Mouse (Mus musculus): ENCODE results near the gene 4930415O20Rik. TPM values are rescaled to one million over a fixed set of nuclear protein-coding genes. Genes with fewer than 3 reads are reported as not detected.

4930415O20Rik gene
- polyA plus RNA-seq, 1 experiment from 2014 or later: not detected

DNA sequence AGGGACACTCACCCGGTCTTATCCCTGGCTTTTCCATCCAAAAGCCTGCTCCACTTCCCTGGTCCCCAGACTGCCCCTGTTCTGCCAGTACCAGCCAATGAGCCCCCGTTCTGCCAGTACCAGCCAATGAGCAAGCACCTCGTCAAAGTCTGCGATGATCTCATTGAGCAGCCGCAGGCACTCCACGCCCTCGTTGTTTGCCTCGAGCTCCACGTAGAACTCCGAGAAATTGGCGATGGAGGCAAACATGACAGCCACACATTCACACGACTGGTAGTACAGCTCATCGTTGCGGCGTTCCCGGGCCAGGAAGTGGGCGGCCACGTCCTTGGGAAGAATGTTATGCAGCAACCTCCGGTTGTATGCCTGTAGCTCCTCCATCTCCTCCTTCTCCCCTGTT lies 23.4 kb downstream of the 4930415O20Rik start:
- WGBS: 87% methylated on average over 19 of the region's 19 CpGs
- ATAC-seq (replicated peaks; ENCODE audit: low FRiP score): no peak
- Histone ChIP-seq H3K9me3 (ENCODE audit: control insufficient read depth, low read length) (no peaks in the 10 kb centered on the region), H3K4me1 (replicated peaks; ENCODE audit: control insufficient read depth, insufficient read depth, low read length) (no peaks in the 10 kb centered on the region), H3K27me3 (ENCODE audit: control insufficient read depth, insufficient read depth, low read length) (no peaks in the 10 kb centered on the region), H3K9ac (ENCODE audit: low read length) (no peak overlapping the region), H3K36me3 (ENCODE audit: control insufficient read depth, insufficient read depth, low read length) (peaks cover 13% of the 10 kb centered on the region), H3K4me2 (ENCODE audit: low read depth, low read length, severe bottlenecking) (no peak overlapping the region), H3K27ac (ENCODE audit: low read depth, low read length) (no peak overlapping the region), H3K4me3 (ENCODE audit: low read depth, low read length) (no peak overlapping the region)
- DNase-seq (ENCODE audit: low spot score): no peak

DNA sequence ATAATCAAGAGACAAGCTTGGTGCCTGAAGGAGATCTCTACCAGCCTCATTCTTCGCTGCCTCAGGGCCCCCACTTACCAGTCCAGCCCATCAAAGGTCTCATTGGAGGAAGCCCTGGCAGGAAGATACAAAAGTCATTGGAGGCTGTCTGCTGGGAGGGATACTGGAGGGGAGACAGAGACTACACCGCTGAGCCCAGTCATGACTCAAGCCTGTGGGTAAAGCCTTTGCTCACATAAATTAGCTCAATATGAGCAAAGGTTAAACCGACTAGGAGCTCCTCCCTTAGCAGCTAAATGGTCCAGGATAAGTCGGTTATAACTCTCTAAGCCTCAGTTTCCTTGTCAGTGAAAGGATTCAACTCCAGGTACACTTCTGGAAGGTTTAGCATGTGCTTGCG lies 24.2 kb downstream of the 4930415O20Rik start:
- Histone ChIP-seq H3K27me3 (ENCODE audit: control insufficient read depth, insufficient read depth, low read length) (no peaks in the 10 kb centered on the region), H3K36me3 (ENCODE audit: control insufficient read depth, insufficient read depth, low read length) (peaks cover 13% of the 10 kb centered on the region)
- DNase-seq (ENCODE audit: low spot score): no peak

DNA sequence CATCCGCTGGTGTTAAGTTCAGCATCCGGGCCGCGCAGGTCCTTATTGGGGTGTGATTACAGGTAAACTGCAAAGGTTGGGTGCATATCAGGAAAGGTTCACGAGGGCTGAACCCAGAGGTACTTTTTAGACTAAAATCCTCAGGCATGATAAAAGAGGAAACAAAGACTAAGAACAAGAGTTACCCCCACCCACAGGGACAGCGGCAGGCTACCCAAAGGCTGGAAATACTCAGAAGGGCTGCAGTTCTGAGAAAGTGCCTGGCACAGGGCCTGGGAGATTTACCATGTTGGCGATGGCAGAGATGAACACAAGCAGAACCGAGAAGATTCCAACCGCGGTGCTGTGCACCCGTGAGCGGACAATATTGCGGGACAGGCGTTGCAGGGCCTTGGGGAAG lies 25.8 kb downstream of the 4930415O20Rik start:
- H3K4me1 ChIP-seq (replicated peaks; ENCODE audit: control insufficient read depth, insufficient read depth, low read length): no peaks in the 10 kb centered on the region
- H3K9ac ChIP-seq (ENCODE audit: low read length): no peak overlapping the region
- no peak overlapping the region for H3K4me3 ChIP-seq (ENCODE audit: low read depth, low read length)
- H3K36me3 ChIP-seq (ENCODE audit: control insufficient read depth, insufficient read depth, low read length): peaks cover 13% of the 10 kb centered on the region
- H3K4me2 ChIP-seq (ENCODE audit: low read depth, low read length, severe bottlenecking): no peak overlapping the region
- ATAC-seq (replicated peaks; ENCODE audit: low FRiP score) (no peak), DNase-seq (ENCODE audit: low spot score) (no peak)
- H3K27me3 ChIP-seq (ENCODE audit: control insufficient read depth, insufficient read depth, low read length): no peaks in the 10 kb centered on the region
- WGBS: 93% methylated on average over 14 of the region's 14 CpGs
- no peak overlapping the region for H3K27ac ChIP-seq (ENCODE audit: low read depth, low read length)
- H3K9me3 ChIP-seq (ENCODE audit: control insufficient read depth, low read length): no peaks in the 10 kb centered on the region

More for the DNA sequence above, 24.2 kb downstream of the 4930415O20Rik start:
- WGBS: 93% methylated on average over 5 of the region's 5 CpGs
- Histone ChIP-seq H3K4me3 (ENCODE audit: low read depth, low read length) (no peak overlapping the region), H3K9ac (ENCODE audit: low read length) (no peak overlapping the region), H3K27ac (ENCODE audit: low read depth, low read length) (no peak overlapping the region), H3K9me3 (ENCODE audit: control insufficient read depth, low read length) (no peaks in the 10 kb centered on the region), H3K4me2 (ENCODE audit: low read depth, low read length, severe bottlenecking) (no peak overlapping the region), H3K4me1 (replicated peaks; ENCODE audit: control insufficient read depth, insufficient read depth, low read length) (no peaks in the 10 kb centered on the region)
- ATAC-seq (replicated peaks; ENCODE audit: low FRiP score): no peak

DNA sequence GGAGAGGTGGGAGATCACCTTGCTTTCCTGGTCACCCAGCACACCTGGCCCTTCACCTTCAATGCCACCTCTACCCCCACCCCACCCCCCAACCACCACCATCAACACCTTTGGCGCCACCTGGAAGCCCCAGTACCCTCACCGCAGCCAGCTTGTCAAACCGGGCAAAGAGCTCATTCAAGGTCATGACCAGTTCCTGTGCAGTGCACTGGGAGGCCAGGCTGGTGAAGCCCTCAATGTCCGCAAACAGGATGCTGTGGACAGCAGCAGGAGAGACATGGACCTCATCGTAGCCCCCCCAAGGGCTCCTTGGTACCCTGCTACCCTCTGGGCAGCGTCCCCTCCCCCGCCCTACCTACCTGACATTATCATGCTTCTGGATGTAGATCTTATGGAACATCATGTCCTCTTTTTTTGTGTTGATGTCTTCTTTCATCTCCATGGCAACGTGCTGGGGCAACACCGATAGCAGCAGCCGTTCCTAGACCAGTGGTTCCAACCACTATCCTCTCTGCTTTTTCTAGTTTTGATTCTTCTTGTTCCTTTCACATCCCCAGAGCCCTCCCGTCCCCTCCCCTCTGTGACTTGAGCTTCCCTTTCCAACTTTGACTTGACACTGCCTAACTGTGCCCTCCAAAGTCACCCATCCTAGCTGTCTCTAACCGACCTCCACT lies 29.4 kb downstream of the 4930415O20Rik start:
- Histone ChIP-seq H3K36me3 (ENCODE audit: control insufficient read depth, insufficient read depth, low read length) (peaks cover 11% of the 10 kb centered on the region), H3K27me3 (ENCODE audit: control insufficient read depth, insufficient read depth, low read length) (no peaks in the 10 kb centered on the region), H3K4me2 (ENCODE audit: low read depth, low read length, severe bottlenecking) (no peak overlapping the region), H3K4me1 (replicated peaks; ENCODE audit: control insufficient read depth, insufficient read depth, low read length) (0 out of 2 replicates have a peak, but pooled peaks cover 2% of the 10 kb centered on the region), H3K9ac (ENCODE audit: low read length) (no peak overlapping the region), H3K27ac (ENCODE audit: low read depth, low read length) (no peak overlapping the region), H3K4me3 (ENCODE audit: low read depth, low read length) (no peak overlapping the region), H3K9me3 (ENCODE audit: control insufficient read depth, low read length) (no peaks in the 10 kb centered on the region)
- 89% methylated on average over 12 of the region's 12 CpGs for WGBS
- DNase-seq (ENCODE audit: low spot score) (no peak), ATAC-seq (replicated peaks; ENCODE audit: low FRiP score) (no peak)

DNA sequence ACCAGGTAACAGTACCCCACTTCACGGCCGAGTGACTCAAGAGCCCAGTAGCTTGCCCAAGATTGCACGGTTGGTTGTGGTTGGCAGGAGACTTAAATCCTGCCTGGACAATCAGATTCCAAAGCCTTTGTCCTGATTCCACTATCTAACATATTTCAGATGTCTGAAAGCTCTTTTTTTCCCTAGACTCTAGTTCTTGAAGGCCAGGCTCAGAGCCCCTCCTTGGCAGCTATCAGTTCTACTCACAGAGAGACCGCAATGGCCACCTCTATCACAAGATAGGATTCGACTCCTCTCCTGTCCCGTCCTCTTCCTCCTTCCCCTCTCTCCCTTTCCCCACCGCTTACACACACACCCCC lies 31.0 kb downstream of the 4930415O20Rik start:
- no peak overlapping the region for H3K4me3 ChIP-seq (ENCODE audit: low read depth, low read length)
- peaks cover 9% of the 10 kb centered on the region for H3K36me3 ChIP-seq (ENCODE audit: control insufficient read depth, insufficient read depth, low read length)
- no peak overlapping the region for H3K9ac ChIP-seq (ENCODE audit: low read length)
- H3K4me1 ChIP-seq (replicated peaks; ENCODE audit: control insufficient read depth, insufficient read depth, low read length): peaks cover 3% of the 10 kb centered on the region; the same call in 1 of the 2 replicates
- H3K27me3 ChIP-seq (ENCODE audit: control insufficient read depth, insufficient read depth, low read length): no peaks in the 10 kb centered on the region
- WGBS: 85% methylated on average over 7 of the region's 7 CpGs
- H3K27ac ChIP-seq (ENCODE audit: low read depth, low read length): no peak overlapping the region
- H3K9me3 ChIP-seq (ENCODE audit: control insufficient read depth, low read length): no peaks in the 10 kb centered on the region
- H3K4me2 ChIP-seq (ENCODE audit: low read depth, low read length, severe bottlenecking): no peak overlapping the region
- ATAC-seq (replicated peaks; ENCODE audit: low FRiP score) (no peak), DNase-seq (ENCODE audit: low spot score) (no peak)

DNA sequence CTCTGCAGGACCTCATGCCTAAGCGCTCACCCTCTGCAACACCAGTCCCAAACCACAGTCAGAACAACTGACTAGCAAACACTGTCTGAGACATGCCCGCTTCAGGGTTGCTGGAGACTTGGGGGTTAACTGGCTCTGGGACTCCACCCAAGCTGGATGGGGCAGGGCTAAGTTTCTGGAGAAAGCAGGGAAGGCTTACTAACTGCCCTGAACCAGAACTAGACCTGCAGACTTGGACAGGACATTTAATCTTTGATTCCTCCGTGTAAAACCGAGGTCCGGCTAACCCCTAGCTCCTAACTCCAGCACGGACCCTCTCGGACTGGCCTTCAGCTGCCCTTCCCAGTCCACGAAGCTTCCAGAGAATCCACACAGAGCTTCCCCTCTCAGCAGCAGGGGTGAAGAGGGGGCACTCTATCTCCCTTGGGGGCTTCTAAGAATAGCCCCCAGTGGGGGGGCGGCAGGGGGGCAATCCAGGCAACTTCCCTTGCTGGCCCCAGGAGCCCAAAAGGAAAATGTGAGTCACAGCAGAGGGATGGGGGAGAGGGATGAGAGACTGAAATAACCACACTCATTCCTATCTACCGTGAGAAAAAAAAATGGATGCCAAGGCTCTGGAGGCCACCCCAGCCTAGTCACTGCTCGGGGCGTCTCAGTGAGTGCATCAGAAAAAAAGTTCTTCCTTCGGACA lies 31.5 kb downstream of the 4930415O20Rik start:
- Histone ChIP-seq H3K36me3 (ENCODE audit: control insufficient read depth, insufficient read depth, low read length) (peaks cover 6% of the 10 kb centered on the region), H3K4me2 (ENCODE audit: low read depth, low read length, severe bottlenecking) (no peak overlapping the region), H3K9me3 (ENCODE audit: control insufficient read depth, low read length) (no peaks in the 10 kb centered on the region), H3K27me3 (ENCODE audit: control insufficient read depth, insufficient read depth, low read length) (no peaks in the 10 kb centered on the region), H3K27ac (ENCODE audit: low read depth, low read length) (no peak overlapping the region), H3K9ac (ENCODE audit: low read length) (no peak overlapping the region), H3K4me3 (ENCODE audit: low read depth, low read length) (no peak overlapping the region), H3K4me1 (replicated peaks; ENCODE audit: control insufficient read depth, insufficient read depth, low read length) (peaks cover 8% of the 10 kb centered on the region; the same call in 1 of the 2 replicates)
- ATAC-seq (replicated peaks; ENCODE audit: low FRiP score) (no peak), DNase-seq (ENCODE audit: low spot score) (no peak)
- WGBS: 65% methylated on average over 13 of the region's 13 CpGs

DNA sequence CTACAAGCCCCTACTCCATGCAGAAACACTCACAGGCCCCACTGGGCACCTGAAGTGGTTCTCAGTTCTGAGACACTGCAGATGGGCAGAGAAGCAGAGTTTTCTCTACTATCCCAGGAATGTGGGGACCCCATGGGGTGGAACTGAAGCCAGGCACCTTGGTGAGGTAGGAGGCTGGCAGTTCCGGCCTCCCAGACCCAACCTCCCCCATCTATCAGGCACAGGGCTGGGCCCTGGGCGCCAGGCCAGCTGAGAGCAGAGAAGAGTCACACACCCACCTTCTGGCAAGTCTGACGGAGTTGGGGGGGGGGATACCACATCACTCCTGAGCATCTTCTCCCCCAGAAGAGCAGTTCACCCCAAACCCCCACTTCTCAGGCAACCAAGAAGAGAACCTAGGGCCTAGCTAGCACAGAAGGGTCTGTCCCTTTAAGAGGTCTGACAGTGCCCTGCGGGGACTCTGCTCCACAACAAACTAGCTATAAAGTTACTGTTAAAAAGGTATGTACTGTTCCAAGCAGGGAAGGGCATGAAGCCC lies 32.2 kb downstream of the 4930415O20Rik start:
- Histone ChIP-seq H3K4me3 (ENCODE audit: low read depth, low read length) (no peak overlapping the region), H3K36me3 (ENCODE audit: control insufficient read depth, insufficient read depth, low read length) (peaks cover 6% of the 10 kb centered on the region), H3K4me2 (ENCODE audit: low read depth, low read length, severe bottlenecking) (no peak overlapping the region), H3K27ac (ENCODE audit: low read depth, low read length) (no peak overlapping the region), H3K9me3 (ENCODE audit: control insufficient read depth, low read length) (no peaks in the 10 kb centered on the region), H3K27me3 (ENCODE audit: control insufficient read depth, insufficient read depth, low read length) (no peaks in the 10 kb centered on the region), H3K4me1 (replicated peaks; ENCODE audit: control insufficient read depth, insufficient read depth, low read length) (peaks cover 14% of the 10 kb centered on the region; the same call in 1 of the 2 replicates), H3K9ac (ENCODE audit: low read length) (no peak overlapping the region)
- no peak for DNase-seq (ENCODE audit: low spot score)
- no peak for ATAC-seq (replicated peaks; ENCODE audit: low FRiP score)
- WGBS: 68% methylated on average over 4 of the region's 4 CpGs

DNA sequence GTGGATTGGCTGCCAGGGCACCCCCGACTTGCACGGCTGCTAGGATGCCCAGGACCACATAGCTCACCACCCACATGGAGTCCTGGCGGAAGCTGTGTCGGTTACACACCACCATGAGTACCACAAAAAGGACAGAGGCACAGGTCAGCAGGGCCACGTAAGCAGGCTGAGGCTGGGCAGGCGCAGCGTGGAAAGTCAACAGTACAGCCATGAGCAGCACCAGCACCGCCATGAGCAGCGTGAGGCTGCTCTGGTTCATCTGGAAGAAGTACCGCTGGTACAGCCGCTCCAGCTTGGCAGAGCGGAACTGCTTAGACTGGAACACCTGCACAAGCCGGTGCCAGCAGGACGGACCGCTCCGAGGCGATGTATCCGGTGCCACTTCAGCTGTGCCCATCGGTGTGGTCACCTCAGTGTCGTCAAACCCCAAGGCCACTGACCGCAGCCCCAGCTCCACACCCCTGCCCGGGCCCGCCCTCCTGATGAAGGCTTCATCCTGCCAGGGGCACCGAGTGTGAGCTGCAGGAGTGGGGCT lies 33.3 kb downstream of the 4930415O20Rik start:
- ATAC-seq (replicated peaks; ENCODE audit: low FRiP score) (no peak), DNase-seq (ENCODE audit: low spot score) (no peak)
- no peak overlapping the region for H3K4me2 ChIP-seq (ENCODE audit: low read depth, low read length, severe bottlenecking)
- no peak overlapping the region for H3K4me3 ChIP-seq (ENCODE audit: low read depth, low read length)
- no peaks in the 10 kb centered on the region for H3K27me3 ChIP-seq (ENCODE audit: control insufficient read depth, insufficient read depth, low read length)
- H3K36me3 ChIP-seq (ENCODE audit: control insufficient read depth, insufficient read depth, low read length): peaks cover 3% of the 10 kb centered on the region; the same call in 1 of the 2 replicates
- no peak overlapping the region for H3K27ac ChIP-seq (ENCODE audit: low read depth, low read length)
- peaks cover 19% of the 10 kb centered on the region; the same call in 1 of the 2 replicates for H3K4me1 ChIP-seq (replicated peaks; ENCODE audit: control insufficient read depth, insufficient read depth, low read length)
- H3K9me3 ChIP-seq (ENCODE audit: control insufficient read depth, low read length): no peaks in the 10 kb centered on the region
- WGBS: 96% methylated on average over 24 of the region's 24 CpGs
- no peak overlapping the region for H3K9ac ChIP-seq (ENCODE audit: low read length)
